Mouse (Mus musculus): ENCODE measurements at regions not wholly inside any gene's neighbourhood (a gene's known extent, or its start where the extent isn't known, plus 50 kb on each side); places are given as distances from the start of the nearest gene placed in this dataset.

DNA sequence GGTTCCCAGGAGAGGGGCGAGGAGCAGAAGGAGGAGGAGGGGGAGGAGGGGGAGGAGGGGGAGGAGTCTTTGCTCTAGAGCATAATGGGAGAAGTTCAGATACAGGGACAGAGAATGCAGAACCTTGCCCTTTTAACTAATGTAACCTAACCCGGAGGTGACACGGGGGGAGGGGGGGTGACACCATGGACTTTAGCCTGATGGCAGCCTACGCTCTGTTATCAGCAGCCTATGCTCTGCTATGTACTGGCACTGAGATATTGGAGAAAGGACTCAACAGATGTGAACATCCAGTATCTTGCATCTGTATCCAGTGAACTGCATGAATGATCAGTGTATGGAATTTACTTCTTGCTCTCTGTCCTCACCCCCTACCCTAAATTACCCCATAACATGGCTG is 77.7 kb upstream of the S1pr1 start:
- no peak for TF ChIP-seq CTCF (IDR thresholded peaks at IDR 0.05; ENCODE audit: low read depth)
- TF ChIP-seq EP300 (IDR thresholded peaks at IDR 0.05; ENCODE audit: low read depth) = no peak

Data from heart, postnatal 0 days (tissue).